Mouse (Mus musculus) heart, postnatal 25 days (tissue): ENCODE measurements at regions not wholly inside any gene's neighbourhood (a gene's known extent, or its start where the extent isn't known, plus 50 kb on each side); places are given as distances from the start of the nearest gene placed in this dataset.
A peak's percentile ranks its signal among the peaks of the same experiment; 100 is the strongest.

Source experiments
- DNase-seq: peaks from one replicate; pipeline ENCODE4 v3.0.0; 2022; ENCODE audit warnings: low spot score
- intact Hi-C: fragments of 180-260 bp; cut with DNase I; formaldehyde crosslinking; loops from one replicate; pipeline ENCODE4 v1.15.1; 2025

- DNase-seq = no peak
- intact Hi-C loops = loop anchor here (5.0 kb wide), 1 partner anchor 359 kb away; no protein-coding TSS in a partner anchor
These were observed 141.8 kb downstream of the Zfp36l1 start for GRCm38 (mm10) chr12:79970981-79971390.

GRCm38 (mm10) chr12:79970227-79970901 is 142.4 kb downstream of the Zfp36l1 start:
- peak; percentile 32 for DNase-seq
- intact Hi-C loops = loop anchor here (5.0 kb wide), 1 partner anchor 358 kb away; no protein-coding TSS in a partner anchor

- no peak for DNase-seq
- intact Hi-C loops = loop anchor here (5.0 kb wide), 2 partner anchors 143 to 357 kb away; partner anchors contain the start of gene Zfp36l1
These were observed 143.2 kb downstream of the Zfp36l1 start for GRCm38 (mm10) chr12:79969346-79970226.

- intact Hi-C loops = loop anchor here (5.0 kb wide), 1 partner anchor 144 kb away; the partner anchor contains the start of gene Zfp36l1
- no peak for DNase-seq
These were observed 144.1 kb downstream of the Zfp36l1 start for GRCm38 (mm10) chr12:79968676-79969075.

- no peak for DNase-seq
- intact Hi-C loops = loop anchor here (5.0 kb wide), 1 partner anchor 145 kb away; the partner anchor contains the start of gene Zfp36l1
These were observed 145.1 kb downstream of the Zfp36l1 start for GRCm38 (mm10) chr12:79967491-79968255.

- intact Hi-C loops = loop anchor here (5.0 kb wide), 1 partner anchor 145 kb away; the partner anchor contains the start of gene Zfp36l1
- peak; percentile 30 for DNase-seq
These were observed 146.0 kb downstream of the Zfp36l1 start for GRCm38 (mm10) chr12:79966621-79967490.

GRCm38 (mm10) chr12:79966289-79966615 is 146.6 kb downstream of the Zfp36l1 start:
- no peak for DNase-seq
- intact Hi-C loops = loop anchor here (5.0 kb wide), 1 partner anchor 146 kb away; the partner anchor contains the start of gene Zfp36l1

GRCm38 (mm10) chr12:79965471-79966288 is 147.1 kb downstream of the Zfp36l1 start:
- no peak for DNase-seq
- intact Hi-C loops = loop anchor here (5.0 kb wide), 1 partner anchor 147 kb away; the partner anchor contains the start of gene Zfp36l1

- no peak for DNase-seq
These were observed 149.3 kb downstream of the Zfp36l1 start for GRCm38 (mm10) chr12:79963443-79964025.

GRCm38 (mm10) chr12:79962649-79963236 is 150.1 kb downstream of the Zfp36l1 start:
- intact Hi-C loops = no loop called here
- no peak for DNase-seq

More at GRCm38 (mm10) chr12:79963443-79964025, 149.3 kb downstream of the Zfp36l1 start:
- intact Hi-C loops = no loop called here

GRCm38 (mm10) chr12:79961881-79962280 is 150.9 kb downstream of the Zfp36l1 start:
- intact Hi-C loops = no loop called here
- DNase-seq = no peak

- intact Hi-C loops = no loop called here
- DNase-seq = no peak
These were observed 151.7 kb downstream of the Zfp36l1 start for GRCm38 (mm10) chr12:79961076-79961475.

GRCm38 (mm10) chr12:79960446-79960845 is 152.4 kb downstream of the Zfp36l1 start:
- DNase-seq = no peak
- intact Hi-C loops = no loop called here

GRCm38 (mm10) chr12:79959540-79960305 is 153.1 kb downstream of the Zfp36l1 start:
- intact Hi-C loops = no loop called here
- DNase-seq = no peak

- intact Hi-C loops = no loop called here
- no peak for DNase-seq
These were observed 155.6 kb downstream of the Zfp36l1 start for GRCm38 (mm10) chr12:79957211-79957610.

GRCm38 (mm10) chr12:79956351-79956750 is 156.5 kb downstream of the Zfp36l1 start:
- intact Hi-C loops = no loop called here
- no peak for DNase-seq

- DNase-seq = no peak
- intact Hi-C loops = no loop called here
These were observed 157.3 kb downstream of the Zfp36l1 start for GRCm38 (mm10) chr12:79955501-79955900.
